Mouse (Mus musculus): ENCODE results near the gene Rplp0. TPM values are rescaled to one million over a fixed set of nuclear protein-coding genes. Genes with fewer than 3 reads are reported as not detected.
"Not testable (repeated sequence)": the region's sequence is repeated elsewhere in the genome, so short reads cannot be mapped to it uniquely, and the experiment has no call there.

The Rplp0 gene
- total RNA-seq (2021): 100 to 1,000 TPM; 645 to 715 TPM
- long read RNA-seq, experiment 1, transcript Rplp0-201 (7 exons, 1,358 nt): major isoform, 929 of 992 reads
- long read RNA-seq, experiment 1, partial matches to known transcripts: 58 of 992 reads
- long read RNA-seq, experiment 1, other reads (novel, unspliced or antisense): 5 of 992 reads
- long read RNA-seq, experiment 2, transcript Rplp0-201 (7 exons, 1,358 nt): major isoform, 696 of 730 reads
- long read RNA-seq, experiment 2, partial matches to known transcripts: 23 of 730 reads
- long read RNA-seq, experiment 2, other reads (novel, unspliced or antisense): 11 of 730 reads

DNA sequence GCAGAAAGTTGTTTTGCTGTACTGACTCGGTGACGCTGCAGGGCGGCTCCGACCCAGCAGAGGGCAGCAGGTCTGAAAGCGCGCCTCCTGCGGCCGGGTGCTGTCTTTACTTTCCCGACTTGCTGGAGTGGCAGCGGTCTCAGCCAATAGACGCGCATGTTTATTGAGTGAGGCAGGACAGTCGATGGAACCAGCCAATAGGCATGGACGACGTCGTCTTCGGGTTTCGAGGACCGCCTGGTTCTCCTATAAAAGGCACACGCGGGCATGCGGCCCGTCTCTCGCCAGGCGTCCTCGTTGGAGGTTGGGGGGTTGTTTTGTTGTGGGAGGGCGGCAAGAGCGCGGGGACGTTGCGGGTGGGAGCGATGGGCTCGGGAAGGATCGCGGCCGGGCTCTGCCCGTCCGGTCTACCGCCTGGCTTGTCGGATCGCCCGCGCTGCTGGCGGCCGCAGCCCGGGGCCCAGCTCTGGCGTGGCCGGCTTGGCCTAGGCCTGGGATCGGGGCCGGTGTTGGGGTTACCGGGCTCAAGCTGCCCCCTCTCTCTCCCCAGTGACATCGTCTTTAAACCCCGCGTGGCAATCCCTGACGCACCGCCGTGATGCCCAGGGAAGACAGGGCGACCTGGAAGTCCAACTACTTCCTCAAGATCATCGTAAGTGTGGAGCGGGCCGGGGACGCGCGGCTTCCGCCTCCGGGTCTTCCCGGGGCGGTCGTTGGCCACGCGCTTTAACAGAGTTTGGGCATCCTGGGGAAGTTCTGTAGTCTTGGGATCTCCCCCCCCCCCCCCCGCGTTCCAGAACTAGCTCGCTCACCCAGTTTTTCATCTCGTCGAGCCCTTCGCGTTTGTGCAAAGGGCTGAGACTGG lies at the start of gene Rplp0:
TSS of gene Rplp0 (plus strand) at position 231 of the 865 bp plus-strand sequence.
- DNase-seq: peak; percentile 100
- intact Hi-C loops (cut with DNase I): loop anchor here (2.0 kb wide), 1 partner anchor 21 kb away; no protein-coding TSS in a partner anchor

DNA sequence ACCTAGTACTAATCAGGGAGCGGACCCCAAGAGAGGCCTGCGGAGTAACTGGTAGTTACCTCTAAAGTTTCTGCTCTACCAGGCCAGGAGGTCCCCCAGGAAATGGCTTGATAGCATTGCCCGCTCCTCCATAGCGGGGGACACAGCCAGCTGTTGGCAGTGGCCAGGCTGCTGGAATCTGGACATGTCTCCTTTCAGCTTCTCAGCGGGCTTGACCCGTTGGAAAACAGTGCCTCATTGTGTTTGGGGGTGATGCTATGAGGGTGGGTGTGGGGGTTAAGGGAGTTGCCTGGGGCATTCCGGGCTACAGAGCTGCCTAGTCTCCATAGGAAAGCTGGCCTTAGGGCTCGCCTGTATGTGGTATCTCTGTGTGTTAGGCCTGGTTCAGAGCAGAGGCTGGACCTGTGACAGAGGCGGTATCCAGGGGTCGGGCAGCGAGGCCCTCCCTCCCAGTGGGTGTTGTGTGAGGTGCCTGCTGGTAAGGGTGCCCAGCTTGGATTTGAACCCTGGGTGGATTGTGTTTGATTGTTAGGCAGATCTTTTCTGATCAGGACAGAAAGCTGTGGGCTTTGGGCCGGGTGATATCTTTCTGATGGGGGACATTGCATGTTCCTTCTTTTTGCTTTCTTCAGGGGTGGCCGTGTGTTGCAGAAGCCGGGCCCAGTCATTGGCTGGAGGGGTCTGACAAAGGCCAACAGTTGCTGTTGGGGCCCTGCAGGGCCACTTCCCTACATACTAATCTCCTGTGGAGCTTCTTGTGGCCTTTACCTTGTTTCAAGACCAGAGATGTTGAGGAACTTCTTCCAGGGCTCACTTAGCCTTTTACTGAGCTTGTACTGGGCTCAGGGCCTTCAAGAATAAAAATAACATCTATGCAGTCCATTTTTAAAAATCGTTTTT lies 49.2 kb upstream of the Rplp0 start:
- intact Hi-C loops (cut with DNase I): no loop called here
- DNase-seq: peak in 1 of 2 experiments; percentile 50

DNA sequence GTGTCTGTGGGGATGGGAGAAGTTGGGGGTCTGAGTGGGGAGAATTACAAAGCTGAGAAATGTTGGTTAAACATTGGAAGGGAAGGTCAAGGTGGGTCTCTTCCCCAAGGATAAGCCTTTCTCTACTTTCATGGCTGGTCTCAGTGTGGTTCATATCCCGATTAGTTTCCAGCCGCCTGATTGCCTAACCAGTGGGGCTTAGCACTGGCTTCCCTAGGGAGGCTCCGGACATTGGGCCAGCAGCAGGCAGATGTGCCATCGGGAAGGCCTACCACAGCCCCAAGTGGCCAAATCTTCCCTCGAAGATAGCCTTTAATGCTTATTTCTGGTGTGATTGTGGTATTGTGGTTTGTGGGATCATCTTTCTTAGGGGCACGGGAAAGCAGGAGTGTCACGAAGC lies 46.9 kb upstream of the Rplp0 start:
- no peak for DNase-seq
- intact Hi-C loops (cut with DNase I): no loop called here

DNA sequence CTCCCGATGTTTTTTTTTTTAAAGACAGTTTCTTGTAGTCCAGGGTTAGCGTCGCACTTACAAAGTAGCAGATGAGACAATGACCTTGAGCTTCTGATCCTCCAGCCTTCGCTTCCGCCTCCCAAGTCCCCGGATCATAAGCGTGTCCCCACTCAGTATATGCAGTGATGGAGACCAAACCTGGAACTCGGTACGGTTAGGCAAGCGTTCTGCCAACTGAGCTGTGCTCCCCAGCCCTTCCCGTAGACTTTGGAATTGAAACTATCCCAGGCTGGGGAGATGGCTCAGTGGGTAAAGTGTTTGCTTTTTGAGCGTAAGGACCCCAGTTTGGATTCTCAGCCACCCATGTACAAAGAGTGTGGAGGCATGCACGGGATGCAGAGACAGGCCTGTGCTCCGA lies 46.0 kb upstream of the Rplp0 start:
- no peak for DNase-seq

DNA sequence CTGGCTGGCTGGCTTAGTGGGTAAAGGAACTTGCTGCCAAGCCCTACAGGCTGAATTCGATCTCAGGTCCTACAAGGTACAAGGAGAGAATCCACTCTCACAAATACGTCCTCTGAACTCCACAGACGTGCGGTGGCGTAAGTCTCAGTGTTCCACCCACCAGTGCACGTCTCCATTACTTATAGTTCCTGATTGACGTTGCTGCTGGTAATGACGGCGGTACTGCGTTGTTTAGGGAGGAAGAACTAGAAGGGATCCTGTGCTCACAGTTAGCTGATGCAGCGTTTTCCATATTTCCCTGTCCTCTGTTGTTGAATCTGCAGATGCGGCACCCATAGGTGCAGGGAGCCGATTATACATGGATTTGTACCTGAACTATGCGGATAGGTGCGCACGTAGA lies 45.5 kb upstream of the Rplp0 start:
- DNase-seq: no peak
- intact Hi-C loops (cut with DNase I): no loop called here

More for the DNA sequence above, 46.0 kb upstream of the Rplp0 start:
- intact Hi-C loops (cut with DNase I): no loop called here

DNA sequence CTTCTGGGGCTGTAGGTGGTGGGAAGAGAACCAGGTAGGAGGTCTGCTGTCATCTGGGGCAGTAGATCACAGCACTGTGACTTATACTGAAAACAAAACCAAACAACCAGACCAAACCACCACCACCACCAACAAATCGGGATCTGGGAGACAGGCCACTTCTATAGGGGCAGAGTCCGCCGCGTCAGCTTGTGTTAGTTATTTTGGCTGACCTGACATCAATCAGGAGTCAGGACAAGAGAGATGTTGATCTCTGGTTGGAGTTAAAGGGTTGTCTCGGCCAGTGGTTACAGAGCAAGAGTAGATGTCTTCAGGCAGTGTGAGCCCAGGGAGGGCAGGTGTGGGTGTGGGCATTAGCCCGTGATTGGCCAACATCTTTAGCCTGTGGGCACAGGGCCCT lies 44.9 kb upstream of the Rplp0 start:
- no peak for DNase-seq
- intact Hi-C loops (cut with DNase I): no loop called here

DNA sequence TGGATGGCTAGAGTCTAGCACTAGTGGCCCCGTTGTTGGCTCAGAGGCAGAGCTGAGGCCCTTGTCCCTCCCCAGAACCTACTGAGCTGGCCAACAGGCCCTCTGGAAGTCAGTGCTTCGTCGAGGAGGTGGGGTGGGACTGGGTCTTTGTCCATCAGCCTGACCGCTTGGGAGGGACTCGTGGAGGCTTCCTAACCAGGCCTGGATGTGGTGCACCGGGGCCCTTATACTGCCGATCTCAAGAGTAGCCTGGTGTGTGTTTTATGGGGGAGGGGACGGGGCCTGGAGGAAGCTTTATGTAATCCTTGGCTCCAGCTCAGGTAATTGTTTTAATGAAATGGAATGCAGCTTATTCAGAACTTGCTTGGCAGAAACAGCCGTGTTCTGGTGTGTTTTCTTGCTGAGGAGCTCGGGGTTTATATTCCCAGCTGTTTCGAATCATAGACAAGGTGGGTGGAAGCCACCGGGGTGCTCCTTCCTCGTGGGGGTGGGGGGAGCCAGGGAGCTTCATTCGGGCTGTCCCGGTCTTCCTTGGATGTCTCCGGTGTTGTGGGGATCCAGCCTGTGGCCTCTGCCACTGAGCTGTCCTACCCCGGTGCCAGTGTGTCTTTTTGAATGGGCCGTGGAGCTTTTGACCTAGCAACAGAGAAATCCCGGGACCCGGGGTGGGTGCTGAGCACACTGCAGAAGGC lies 44.2 kb upstream of the Rplp0 start:
- DNase-seq: peak; percentile 73 to 78
- intact Hi-C loops (cut with DNase I): no loop called here

DNA sequence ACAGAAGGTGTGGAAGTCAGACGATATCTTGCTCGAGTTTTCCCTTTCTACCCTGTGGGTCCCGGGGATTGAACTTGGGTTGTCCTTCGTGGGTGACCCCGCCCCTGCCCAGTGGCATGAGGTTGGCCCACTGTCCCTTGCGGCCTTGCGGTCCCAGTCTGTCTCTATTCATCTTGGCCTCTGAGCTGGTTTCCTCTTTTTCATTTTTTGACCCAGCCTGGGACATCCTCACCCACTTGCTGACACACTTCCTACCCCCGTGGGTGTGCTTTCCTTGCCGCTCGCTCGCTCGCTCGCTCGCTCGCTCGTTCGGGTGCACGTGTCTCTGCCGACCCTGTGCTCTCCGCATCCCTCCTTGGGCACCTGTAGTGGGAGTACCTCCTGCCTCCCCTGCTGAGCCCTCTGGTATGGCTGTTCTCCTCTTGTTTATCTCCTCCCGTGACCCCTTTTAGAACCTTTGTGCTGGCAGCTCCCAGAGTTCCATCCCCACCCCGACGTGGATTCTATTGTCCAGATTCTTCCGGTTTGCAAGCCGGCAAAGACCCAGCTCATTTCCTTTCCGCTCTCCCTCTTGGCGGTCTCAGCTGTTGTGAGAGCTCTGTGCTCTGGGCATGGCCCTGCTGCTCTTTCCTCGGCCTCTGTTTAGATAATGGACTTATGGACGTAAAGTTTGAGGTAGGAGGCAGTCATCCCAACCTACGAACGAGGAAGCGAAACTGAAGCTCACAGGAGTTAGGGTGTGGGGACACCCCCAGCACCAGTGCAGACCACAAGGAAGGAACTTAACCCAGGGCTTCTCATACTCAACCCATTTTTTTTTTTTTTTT lies 43.0 kb upstream of the Rplp0 start:
- intact Hi-C loops (cut with DNase I): no loop called here
- DNase-seq: peak; percentile 55 to 63

DNA sequence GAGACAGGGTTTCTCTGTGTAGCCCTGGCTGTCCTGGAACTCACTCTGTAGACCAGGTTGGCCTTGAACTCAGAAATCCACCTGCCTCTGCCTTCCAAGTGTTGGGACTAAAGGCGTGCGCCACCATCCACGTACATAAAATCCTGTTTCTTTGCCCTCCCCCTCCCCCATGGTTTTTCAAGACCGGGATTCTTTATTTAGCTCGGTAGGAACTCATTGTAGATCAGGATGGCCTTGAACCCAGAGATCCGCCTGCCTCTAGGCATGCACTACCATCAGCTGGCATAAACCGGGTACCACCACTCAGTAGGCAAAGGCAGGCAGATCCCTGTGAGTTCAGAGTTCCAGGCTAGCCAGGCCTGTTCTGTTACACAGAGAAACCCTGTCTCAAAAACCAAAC lies 42.4 kb upstream of the Rplp0 start:
- DNase-seq: no peak
- intact Hi-C loops (cut with DNase I): no loop called here

DNA sequence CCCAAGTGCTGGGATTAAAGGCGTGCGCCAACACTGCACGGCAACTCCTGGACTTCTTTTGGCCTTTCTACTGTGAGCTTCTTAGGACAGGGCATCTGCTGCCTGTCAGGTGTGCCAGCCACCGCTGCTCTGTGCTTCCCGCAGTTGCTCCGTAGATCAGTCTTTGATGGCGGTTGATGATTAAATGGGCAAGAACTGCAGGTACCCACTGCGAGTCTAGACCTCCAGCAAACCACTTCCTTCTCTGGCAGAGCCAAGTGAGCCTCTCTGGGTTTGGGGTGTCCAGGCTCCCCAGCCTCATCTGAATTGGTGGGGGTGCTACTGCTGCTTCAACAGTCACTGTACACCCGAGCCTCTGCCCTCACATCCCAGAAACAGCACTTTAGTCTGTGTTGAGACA lies 41.8 kb upstream of the Rplp0 start:
- DNase-seq: no peak
- intact Hi-C loops (cut with DNase I): no loop called here

DNA sequence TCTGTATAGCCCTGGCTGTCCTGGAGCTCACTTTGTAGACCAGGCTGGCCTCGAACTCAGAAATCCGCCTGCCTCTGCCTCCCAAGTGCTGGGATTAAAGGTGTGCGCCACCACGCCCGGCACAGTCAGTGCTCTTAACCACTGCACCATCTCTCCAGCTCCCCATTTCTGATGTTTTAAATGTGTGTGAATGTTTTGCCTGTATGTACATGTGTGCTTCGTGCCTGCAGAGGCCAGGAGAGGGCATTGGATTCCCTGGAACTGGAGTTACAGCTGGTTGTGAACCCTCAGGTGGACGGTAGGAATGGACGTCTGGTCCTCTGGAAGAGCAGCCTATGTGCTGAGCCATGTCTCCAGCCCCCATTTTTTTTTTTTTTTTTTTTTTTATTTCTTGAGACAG lies 41.1 kb upstream of the Rplp0 start:
- intact Hi-C loops (cut with DNase I); DNase-seq: not testable (repeated sequence)

DNA sequence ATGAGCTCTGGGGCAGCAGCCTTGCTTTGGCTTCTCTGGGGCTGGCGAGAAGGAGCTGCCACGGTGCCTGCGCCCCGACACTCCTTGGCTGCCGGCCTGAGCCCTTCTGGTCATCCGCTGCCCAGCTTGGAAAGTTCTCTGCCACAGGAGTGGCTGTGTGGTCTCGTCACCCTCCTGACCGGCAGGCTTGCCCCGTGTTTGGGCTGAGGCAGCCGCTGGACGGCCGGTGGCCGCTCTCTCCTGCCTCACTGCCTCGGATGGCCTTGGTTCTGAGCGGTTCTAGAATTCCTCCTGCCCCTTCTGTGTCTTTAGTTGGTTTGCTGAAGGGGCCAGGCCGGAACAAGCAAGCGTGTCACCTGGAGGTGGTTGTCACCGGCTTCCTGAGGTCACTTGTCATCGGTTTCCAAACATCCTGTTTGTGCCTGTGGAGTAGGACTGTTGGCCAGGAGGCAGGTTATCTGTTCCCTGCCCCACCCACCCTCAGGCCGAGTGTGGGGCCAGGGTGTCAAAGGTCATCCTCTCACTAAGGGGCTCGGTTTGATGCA lies 38.9 kb upstream of the Rplp0 start:
- intact Hi-C loops (cut with DNase I): no loop called here
- peak in 1 of 2 experiments; percentile 41 for DNase-seq

DNA sequence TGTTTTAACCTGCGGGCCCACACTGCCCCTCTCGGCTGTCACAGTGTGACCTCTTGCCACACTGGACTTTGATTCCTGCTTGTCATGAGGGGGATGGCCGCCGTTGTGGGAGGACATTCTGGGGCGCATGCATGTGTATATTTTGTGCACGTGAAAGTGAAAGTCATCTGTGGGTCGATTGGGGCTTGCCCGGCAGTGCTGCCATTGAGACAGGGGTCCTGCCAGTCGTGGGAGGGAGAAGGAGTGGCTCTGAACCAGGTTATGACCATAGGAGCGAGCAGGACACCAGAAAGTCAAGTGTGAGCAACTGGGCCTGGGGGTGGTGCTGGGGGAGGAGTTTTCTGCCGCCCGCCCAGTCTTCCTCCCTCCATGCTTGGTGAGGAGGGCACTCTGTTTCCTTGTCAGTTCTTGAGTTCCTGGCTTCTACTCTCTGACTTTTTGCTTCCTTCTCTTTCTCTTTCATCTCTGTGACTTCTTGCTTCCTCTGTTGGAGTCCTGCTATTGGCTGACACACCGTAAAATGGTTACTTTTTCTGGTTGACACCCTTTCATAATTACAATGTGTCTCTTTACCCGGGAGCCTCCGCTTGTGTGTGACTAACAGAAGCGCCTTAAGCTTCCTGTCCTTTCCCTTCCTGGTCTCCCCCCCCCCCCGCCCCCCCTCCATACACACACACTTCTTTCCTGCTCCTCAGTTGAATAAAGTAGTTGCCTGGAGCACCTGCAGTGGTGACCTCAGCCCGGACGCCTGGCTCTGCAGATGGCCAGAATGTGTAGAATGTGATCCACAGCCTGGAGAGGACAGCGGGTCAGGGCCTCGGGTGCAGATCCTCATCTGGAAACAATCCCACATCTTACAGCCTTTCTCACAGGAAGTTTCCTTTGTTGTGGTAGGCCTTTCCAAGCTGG lies 37.5 kb upstream of the Rplp0 start:
- intact Hi-C loops (cut with DNase I): no loop called here
- DNase-seq: peak in 1 of 2 experiments; percentile 19

DNA sequence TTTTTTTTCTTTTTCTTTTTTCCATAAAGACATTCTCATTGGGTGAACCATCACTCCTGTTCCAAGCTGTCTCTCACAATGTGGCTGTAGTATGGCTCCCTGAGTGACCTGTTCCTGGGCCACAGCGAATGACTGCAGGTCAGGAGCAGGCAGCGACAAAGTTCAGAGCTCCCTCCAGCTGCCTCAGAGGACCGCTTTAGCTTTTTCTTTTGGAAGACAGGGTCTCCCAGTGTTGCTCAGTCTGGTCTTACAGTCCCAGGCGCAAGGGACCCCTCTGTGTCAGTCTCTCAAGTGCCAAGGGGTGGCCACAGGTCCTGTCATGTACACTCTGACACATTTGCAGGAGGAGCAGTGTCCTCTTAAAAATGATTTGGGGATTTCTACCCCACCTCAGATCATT lies 36.7 kb upstream of the Rplp0 start:
- no peak for DNase-seq
- intact Hi-C loops (cut with DNase I): no loop called here

DNA sequence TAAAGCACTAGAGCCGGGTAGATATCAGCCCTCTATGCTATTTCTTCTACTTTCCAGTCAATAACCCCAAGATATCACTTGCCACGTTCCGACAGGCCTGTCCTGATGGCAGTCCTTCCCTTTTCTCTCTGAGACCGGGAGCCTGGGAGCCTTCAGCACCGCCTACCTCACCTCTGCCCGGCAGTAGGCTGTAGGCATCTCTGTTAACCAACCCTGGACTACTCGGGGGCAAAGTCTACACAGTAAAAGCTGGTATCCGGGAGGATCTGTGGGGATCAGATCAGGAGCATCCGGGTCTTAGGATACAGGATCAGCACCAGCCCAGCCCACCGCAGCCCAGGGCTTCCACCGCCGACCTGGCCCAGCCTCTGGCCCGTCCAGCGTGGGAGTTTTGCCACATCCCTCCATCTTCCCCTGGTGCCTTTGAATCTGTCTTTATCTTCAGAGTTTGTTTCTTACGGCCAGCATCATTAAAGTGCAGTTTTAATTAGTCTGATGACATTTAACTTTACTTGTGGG lies 36.2 kb upstream of the Rplp0 start:
- intact Hi-C loops (cut with DNase I): no loop called here
- no peak for DNase-seq

DNA sequence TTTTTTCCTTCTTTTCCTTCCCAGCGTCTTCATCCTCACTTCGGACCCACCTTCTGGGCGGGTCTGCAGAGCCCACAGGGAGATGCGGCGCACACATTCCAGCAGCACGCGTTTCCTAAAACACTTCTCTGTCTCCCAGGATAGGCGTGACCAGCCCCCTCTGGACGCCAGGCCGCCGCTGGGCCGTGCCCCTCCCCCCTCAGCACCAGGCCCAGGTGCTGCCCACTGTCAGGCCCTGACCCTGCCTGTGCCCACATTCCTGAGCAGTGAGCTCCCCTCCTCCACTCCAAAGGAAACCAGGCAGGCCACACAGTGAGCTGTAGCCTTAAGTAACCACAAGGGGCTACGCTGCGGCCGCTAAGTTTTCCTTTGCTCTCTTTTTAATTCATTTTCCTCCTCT lies 35.3 kb upstream of the Rplp0 start:
- intact Hi-C loops (cut with DNase I): loop anchor here (1.0 kb wide), 1 partner anchor 14 kb away; no protein-coding TSS in a partner anchor
- DNase-seq: peak in 1 of 2 experiments; percentile 31

DNA sequence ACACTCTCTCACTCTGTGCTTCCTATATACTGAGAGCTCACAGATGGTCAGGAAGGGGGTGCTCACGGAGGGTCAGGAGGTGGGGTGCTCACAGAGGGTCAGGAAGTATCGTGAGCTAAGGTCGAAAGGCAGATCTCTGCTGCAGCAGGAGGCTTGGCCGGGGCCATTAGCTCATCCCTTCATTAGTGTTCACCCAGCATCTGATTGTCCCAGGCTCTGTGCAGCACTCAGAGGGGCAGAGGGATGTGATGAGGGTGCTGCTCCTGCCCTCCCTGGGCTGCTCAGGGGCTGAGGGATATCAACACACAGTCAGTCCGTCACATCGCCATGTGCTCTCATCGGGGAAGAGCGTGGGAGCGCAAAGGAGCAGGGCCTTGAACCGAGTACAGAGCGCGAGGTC lies 34.8 kb upstream of the Rplp0 start:
- intact Hi-C loops (cut with DNase I): loop anchor here (1.0 kb wide), 1 partner anchor 14 kb away; no protein-coding TSS in a partner anchor
- DNase-seq: peak in 1 of 2 experiments; percentile 4

DNA sequence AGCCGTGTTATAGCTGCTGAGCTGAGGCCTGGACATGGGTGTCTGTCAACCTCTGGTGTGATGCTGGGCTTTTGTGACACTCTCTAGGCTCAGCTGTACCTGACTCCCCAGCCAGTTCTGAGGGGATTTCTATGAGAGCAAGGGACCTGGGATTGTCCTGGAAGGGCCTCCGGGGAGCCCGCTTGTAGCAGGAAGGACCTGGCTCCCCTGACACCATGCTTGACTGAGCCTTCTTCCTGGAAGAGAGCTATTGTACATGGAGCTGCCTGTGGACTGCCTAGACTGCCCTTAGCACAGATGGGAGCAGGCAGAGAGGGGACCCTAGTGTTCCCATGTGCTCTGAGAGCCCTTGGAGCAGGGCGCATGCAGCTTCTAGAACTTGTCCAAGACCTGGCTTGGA lies 33.9 kb upstream of the Rplp0 start:
- no peak for DNase-seq
- intact Hi-C loops (cut with DNase I): no loop called here
